Mouse (Mus musculus) G1E-ER4 (cell line): ENCODE results near the gene Chst1. TPM values are rescaled to one million over a fixed set of nuclear protein-coding genes. Genes with fewer than 3 reads are reported as not detected.

ENCODE experiments used
- GATA1 ChIP-seq: IDR thresholded peaks from one replicate; pipeline ENCODE4 v1.8.0; 2012; ENCODE audit warnings: low read length, inconsistent platforms
- polyA plus RNA-seq: library from polyadenylated mRNA; stranded (reverse); fragments of >175 nt; gene quantifications from 2 replicates; pipeline ENCODE4 v1.2.3, GENCODE M21; 2012

Chst1 gene
- polyA plus RNA-seq, 1 experiment, result not detected

- no peak for TF ChIP-seq GATA1
Observed at GRCm38 (mm10) chr2:92604565-92604964, 5.1 kb downstream of the Chst1 start.

GRCm38 (mm10) chr2:92605995-92606394 lies 6.5 kb downstream of the Chst1 start:
- TF ChIP-seq GATA1, result no peak

- TF ChIP-seq GATA1, result no peak
Observed at GRCm38 (mm10) chr2:92607153-92607552, 7.6 kb downstream of the Chst1 start.

- TF ChIP-seq GATA1, result no peak
Observed at GRCm38 (mm10) chr2:92607592-92607991, 8.1 kb downstream of the Chst1 start.

GRCm38 (mm10) chr2:92608013-92608619 lies 8.6 kb downstream of the Chst1 start:
- TF ChIP-seq GATA1, result no peak

GRCm38 (mm10) chr2:92608810-92609581 lies 9.5 kb downstream of the Chst1 start:
- no peak for TF ChIP-seq GATA1

- no peak for TF ChIP-seq GATA1
Observed at GRCm38 (mm10) chr2:92609704-92610379, 10.3 kb downstream of the Chst1 start.

GRCm38 (mm10) chr2:92613645-92614044 lies 14.1 kb downstream of the Chst1 start:
- TF ChIP-seq GATA1, result no peak

GRCm38 (mm10) chr2:92614106-92614505 lies 14.6 kb downstream of the Chst1 start:
- TF ChIP-seq GATA1, result no peak

GRCm38 (mm10) chr2:92617077-92617756 lies 17.7 kb downstream of the Chst1 start:
- TF ChIP-seq GATA1, result no peak

- no peak for TF ChIP-seq GATA1
Observed at GRCm38 (mm10) chr2:92618016-92618415, 18.5 kb downstream of the Chst1 start.

GRCm38 (mm10) chr2:92627633-92628032 lies 28.1 kb downstream of the Chst1 start:
- no peak for TF ChIP-seq GATA1

- no peak for TF ChIP-seq GATA1
Observed at GRCm38 (mm10) chr2:92630799-92631198, 31.3 kb downstream of the Chst1 start.

- no peak for TF ChIP-seq GATA1
Observed at GRCm38 (mm10) chr2:92632027-92632426, 32.5 kb downstream of the Chst1 start.

- no peak for TF ChIP-seq GATA1
Observed at GRCm38 (mm10) chr2:92640555-92640954, 41.0 kb downstream of the Chst1 start.

GRCm38 (mm10) chr2:92645282-92646037 lies 46.0 kb downstream of the Chst1 start:
- TF ChIP-seq GATA1, result no peak
